Mouse (Mus musculus): ENCODE measurements at regions not wholly inside any gene's neighbourhood (a gene's known extent, or its start where the extent isn't known, plus 50 kb on each side); places are given as distances from the start of the nearest gene placed in this dataset.

DNA sequence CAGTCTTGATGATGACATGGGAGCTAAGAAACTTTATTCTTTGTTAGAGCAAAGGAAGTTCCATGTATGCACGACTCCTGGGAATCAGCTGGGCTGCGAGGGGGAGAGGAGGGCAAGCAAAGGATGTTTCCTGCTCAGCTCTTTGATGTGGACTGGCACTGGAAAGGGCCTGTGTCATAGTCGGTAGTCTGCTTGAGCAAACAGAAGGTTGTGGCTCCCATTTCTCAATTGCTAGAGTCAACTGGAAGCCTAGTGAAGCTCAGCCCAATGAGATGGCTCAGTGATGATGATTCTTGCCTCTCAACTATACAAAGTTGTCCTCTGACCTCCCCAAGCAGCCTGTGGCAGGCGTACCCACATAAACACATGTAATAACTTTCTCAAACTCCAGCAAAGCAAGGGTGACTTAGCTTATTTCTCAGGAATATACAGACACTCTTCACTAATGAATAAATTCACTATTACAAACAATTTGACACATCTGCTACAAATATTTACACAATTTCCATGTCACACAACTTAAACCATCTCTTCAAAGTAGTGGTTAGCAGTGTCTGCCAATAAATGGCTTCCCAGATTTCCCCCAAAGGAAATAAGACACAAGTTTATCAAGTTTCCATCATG lies 115.4 kb upstream of the Smad1 start:
- DNase-seq, result no peak

DNA sequence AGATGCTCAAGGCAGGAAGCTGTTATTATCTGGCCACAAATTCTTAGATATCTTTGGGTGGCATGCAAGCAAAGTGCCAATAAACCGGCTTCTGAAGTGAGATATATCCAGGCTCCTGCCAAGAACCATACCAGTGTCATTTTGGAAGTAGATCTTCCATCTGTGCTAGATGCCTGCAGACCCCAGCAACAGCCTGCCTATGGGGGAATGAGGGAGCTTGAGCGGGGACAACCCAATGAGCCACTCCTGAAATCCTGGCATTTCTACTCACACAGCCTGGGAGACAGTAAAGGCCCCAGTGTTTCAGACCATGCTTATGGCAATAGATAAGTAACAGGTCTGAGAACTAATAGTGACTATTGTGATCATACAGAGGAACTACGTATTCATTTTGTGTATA lies 109.3 kb upstream of the Smad1 start:
- DNase-seq, result no peak

DNA sequence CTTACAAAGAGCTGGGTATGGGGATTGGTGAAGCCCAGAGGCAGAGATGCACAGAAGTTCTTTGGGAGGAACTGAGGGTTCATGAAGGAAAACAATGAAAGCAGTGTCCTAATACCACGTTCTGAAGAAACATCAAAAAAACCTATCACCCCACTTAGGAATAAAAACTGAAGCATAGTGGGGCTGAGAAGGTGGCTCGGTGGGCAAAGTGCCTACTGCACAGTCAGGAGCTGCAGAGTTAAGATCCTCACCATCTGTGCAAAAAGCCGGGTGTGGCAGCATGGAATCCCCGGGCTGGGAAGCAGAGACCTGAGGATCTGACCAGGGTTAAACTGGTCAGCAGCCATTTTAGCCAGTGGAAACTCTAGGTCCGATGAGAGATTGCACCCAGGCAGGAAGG lies 106.1 kb upstream of the Smad1 start:
- no peak for DNase-seq

DNA sequence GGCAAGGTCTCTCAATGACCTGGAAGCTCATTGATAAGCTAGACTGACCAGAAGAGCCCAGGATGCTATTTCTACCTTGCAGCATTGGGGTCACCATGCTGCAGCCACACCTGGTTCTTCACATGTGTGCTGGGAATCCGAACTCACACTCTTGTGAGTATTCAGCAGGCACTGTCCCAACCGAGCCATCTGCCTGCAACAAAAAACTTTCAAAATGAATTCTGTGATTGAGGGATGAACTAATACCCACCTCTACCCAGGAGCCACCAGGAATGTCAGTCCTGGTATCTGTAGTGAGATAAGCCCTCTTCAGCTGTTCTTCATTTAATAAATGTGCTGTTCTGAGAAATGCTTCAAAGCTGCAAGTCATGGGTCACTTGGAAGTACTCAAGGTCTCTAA lies 104.6 kb upstream of the Smad1 start:
- no peak for DNase-seq

DNA sequence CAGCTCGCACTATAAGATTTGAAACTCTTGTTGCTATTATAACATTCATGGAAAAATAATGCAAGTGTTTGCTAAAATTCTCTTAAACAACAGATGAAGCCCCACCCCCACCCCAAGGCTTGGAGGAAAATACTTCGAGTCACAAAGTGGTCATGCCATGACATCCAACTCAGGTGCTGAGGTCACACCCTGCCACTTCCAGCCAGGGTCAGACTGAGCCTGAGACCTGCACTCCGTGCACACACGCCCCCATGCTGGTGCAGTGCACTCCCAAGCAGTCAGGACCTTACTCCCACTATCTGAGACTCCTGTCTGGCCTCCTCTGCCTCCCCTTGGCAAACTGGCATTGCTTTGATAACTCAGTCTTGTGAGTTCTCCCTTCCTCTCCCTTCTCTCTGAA lies 102.7 kb upstream of the Smad1 start:
- no peak for DNase-seq

DNA sequence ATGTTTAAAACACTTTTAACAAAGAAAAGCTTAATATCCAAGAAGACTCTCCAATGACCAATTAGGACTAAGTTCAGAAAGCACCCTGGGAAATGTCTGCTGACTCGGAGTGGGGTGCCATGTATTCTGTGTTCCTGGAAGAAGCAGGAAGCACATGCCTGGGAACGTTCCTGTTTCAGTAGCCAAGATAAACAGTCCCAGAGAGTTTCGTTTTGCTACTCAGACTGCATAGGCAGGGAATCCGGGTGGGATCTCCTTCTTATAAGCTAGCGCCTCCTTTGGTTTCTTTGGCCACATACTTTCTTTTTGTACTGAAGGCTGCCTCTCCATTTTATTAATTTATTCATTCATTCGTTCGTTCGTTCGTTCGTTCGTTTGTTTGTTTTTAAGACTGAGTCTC lies 101.9 kb upstream of the Smad1 start:
- DNase-seq, result no peak

DNA sequence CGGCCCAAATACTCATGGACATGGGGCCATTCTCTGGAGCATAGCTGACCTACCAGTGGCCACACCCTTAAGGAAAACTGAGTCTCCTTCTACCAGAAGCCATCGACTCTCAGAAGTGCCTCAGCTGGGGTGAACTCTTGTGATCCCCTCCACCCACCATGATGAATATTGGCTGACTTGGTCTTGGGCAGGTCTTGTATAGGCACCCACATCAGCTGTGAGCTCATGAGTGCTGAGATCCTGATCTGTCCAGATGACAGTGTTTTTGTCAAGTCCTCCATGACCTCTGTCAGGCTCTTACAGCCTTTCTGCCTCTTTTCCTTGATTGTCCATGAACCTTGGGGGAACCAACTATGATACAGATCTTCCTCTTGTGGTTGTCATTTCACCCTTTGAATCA lies 99.9 kb upstream of the Smad1 start:
- DNase-seq, result no peak

DNA sequence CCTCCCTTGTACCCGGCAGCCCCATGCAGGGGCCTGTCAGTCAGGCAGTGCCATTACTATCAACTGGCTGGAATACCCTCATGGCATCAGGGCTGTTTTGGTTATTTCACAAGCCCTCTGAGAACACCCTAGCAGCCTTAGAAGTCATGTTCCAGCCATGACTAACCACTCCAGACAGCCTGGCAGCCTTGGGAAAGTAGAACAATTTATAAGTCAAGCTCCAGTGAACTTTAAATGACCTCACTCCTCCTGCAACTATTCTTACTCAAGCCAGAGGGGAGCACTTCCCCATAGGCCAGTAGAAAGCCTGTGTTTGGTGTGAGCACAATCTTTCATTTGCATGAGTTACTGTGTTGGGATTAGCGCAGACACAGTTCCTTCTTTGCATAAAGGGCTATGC lies 99.3 kb upstream of the Smad1 start:
- DNase-seq, result no peak

DNA sequence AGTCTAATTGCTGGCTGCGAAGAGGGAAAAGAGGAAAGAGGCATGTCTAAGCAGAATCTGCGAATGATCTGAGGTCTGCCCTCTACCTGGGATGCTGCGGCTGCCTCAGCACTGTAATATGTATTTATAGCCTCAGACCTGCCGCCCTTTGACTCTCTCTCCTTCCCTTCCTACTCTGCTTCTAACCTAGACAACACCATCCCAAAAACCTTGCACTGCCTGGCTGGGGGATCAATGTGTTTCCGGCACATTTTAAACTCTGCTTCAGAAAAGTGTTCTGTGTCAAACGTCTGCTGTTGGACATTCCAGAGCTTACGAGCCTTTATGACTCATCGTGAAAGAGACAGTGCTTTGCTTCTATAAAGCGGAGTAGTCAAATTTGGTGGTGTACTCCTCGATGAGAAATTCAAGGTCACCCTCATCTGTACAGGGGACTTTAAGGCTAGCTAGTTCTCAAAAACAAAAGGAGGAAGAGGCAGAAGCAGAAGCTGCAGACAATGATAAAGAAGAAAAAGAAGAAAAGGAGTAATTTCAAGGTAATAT lies 91.9 kb upstream of the Smad1 start:
- DNase-seq, result no peak

DNA sequence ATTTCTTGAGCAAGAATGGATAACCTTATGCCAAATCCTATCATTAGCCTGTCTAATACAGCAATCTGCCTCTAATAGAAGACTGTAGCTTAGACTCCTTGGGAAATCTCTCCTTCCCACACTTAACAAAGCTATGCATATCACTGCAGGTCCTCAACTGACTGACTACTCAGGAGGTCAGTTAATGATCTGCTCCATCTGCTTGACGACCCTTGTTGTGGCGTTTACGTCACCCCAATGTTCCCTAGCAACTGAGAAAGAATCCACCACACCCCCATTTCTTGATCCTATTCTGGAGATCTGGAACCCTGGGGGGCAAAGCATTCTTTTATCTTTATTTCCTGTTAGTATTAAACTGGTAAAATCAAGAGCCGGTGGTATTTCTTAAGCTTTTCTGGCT lies 91.4 kb upstream of the Smad1 start:
- no peak for DNase-seq

DNA sequence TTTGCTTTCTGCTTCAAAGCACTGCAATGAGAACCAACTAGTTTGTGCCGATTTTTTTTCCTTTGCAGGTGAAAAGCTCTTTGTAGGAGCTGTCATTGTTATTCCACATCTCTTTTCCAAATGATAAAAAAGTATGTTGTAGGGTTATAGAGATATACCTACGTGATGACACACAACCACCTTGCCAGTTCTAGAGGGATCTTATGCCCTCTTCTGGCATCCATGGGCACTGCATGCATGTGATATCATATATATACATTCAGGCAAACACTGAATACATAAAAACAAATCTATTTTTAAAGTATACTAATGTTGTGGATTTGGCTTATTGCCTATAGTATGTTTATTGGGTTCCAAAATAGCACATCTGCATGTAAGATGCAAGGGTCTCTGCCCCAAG lies 89.5 kb upstream of the Smad1 start:
- DNase-seq, result peak; percentile 25 to 37

DNA sequence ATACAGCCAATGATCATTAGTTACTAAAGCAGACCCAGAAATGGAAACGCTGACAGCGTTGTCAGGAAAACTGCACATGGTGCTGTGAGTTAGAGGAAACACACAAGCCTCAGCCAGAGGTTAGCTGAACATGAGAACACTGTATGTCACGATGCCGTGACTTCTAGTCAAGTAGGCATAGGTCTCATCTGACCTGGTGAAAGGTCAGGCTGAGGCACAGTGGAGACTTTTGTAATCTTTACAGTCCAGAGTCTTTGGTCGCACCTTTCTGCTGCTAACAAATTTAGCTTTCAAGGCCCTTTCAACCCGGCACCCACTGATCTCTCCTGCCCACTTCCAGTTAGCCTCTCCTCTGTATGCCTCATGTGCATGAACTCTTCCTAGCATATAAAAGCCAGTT lies 88.3 kb upstream of the Smad1 start:
- no peak for DNase-seq

DNA sequence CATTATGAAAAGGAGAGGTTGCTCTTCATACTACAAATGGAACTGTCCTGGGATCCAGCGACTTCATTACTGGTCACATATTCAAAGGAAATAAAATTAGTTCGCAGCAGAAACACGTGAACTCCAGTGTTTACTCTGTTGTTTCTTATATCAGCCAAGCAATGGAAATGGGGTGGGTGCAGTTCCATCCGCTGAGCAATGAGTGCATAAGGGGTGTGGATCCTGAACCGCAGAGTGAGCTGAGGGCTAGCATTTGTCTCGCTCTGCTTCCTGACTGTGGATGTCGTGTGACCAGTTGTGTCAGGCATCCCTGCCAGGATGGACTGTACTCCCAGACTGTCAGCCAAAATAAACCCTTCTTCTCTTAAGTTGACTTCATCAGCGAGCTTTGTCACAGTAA lies 80.0 kb upstream of the Smad1 start:
- no peak for DNase-seq

DNA sequence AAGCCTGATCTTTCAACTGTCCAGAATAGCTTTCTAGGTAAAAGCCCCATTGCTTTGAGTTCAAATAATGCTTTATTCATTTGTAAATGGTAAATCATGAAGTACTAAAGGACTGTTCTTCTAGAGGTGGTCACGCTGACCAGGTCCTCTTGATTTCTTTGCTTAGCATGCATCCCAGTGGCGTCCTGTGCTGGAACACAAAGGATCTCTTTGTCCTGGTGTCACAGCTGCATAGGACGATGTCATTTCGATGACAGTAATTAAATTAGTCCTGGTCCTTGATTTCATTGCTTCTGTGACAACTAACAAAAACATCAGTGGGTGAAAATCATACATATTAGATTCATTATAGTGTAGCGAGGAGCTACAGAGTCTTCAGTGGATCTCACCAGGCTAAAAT lies 76.7 kb upstream of the Smad1 start:
- DNase-seq, result no peak

DNA sequence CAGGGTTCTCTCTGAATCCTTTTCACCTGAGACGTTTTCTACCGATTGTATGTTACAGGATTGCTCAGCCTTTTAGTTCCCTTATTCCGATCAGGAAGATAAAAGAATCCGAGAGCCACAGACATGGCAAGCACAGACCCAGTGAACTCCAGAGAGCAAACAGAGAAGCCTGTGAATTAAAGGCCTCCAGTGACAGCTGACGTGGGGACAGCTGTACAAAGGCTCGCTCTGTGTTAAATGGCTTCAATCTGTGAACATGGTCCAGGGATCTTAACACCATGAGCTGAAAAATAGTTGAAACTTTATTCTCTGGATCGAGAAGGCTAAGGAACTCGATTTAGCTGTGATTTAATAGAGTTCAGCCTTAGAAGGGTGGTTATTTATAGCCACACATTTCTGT lies 75.4 kb upstream of the Smad1 start:
- DNase-seq, result no peak

DNA sequence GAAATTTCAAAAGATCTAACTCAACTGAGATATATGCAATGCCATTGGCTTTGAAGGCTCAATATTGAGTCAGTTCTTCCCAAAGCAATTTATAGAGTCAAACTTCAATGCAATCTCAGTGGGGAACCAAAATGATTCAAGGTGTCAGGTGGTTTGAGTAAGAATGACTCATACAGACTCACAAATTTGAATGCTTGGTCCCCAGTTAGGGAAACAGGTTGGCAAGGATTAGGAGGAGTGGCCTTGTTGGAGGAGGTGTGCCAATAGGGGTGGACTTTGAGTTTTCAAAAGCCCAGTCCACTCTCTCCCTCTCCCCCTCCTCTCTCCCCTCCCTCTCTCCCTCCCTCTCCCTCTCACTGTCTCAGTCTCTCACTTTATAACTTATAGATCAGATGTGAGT lies 52.8 kb upstream of the Smad1 start:
- DNase-seq, result no peak

DNA sequence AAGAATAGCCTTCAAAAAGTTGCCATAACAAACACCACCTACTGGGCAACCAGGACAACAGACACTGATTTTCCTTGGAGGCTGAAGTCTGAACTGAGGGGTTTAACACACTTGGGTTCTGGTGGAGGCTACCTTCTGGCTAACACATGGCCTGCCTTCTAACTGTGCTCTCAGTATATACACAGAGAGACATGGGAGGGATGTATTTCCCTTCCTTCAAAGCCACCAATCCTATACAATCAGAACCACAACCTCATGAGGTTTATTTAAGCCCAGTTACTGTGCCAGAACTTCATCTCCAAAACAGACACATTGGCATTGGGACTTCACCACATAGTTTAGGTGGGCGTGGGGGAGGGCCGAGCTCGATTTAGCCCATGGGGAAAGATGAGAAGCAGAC lies 50.1 kb upstream of the Smad1 start:
- DNase-seq, result no peak

All from thymus, postnatal 36 days (tissue).